ENCODE assay signal across 21 mouse cellular contexts in genomic region chr14:120102010-120102748, GRCm38 (mm10). TPM values are rescaled to one million over a fixed set of nuclear protein-coding genes. Genes with fewer than 3 reads are reported as not detected.
A peak's percentile ranks its signal among the peaks of the same experiment; 100 is the strongest.
DNase-seq lines count a peak whose midpoint lies in the region.
"Had no signal": no experiment of that assay in that cellular context is flagged by ENCODE, and none has a peak within 500 bp of the region (broad histone marks: within the 10 kb centered on the region; RNA-seq: fewer than 3 reads in every experiment).

No protein-coding gene starts in this region.

- peak overlapping the region; percentile 22; the same call in 1 of the 2 replicates for H3K27ac ChIP-seq in heart, embryonic 10.5 days
- H3K27ac ChIP-seq in embryonic facial prominence, embryonic 10.5 days (replicated peaks): peak overlapping the region; percentile 40
- H3K27ac ChIP-seq: limb, embryonic 13.5 days; liver, embryonic 15.5 days; stomach, embryonic 15.5 days had no signal

- intact Hi-C loops in left cerebral cortex, postnatal 4 days (cut with DNase I): no loop called here

- no peaks in the 10 kb centered on the region for H3K36me3 ChIP-seq in heart, embryonic 10.5 days
- H3K36me3 ChIP-seq in embryonic facial prominence, embryonic 10.5 days (replicated peaks): no peaks in the 10 kb centered on the region
- H3K36me3 ChIP-seq: limb, embryonic 13.5 days; liver, embryonic 15.5 days; stomach, embryonic 15.5 days had no signal

- peaks cover 6% of the 10 kb centered on the region; the same call in 1 of the 2 replicates for H3K4me1 ChIP-seq in heart, embryonic 10.5 days
- H3K4me1 ChIP-seq in embryonic facial prominence, embryonic 10.5 days: peaks cover 23% of the 10 kb centered on the region
- H3K4me1 ChIP-seq: liver, embryonic 15.5 days; stomach, embryonic 15.5 days had no signal

- whole genome bisulfite sequencing in heart, embryonic 10.5 days: 58% methylated on average over 7 of the region's 7 CpGs
- 41% methylated on average over 7 of the region's 7 CpGs for WGBS in embryonic facial prominence, embryonic 10.5 days

- H3K27me3 ChIP-seq in heart, embryonic 10.5 days (ENCODE audit: insufficient read depth, poor library complexity, severe bottlenecking): no peaks in the 10 kb centered on the region
- H3K27me3 ChIP-seq in embryonic facial prominence, embryonic 10.5 days (replicated peaks; ENCODE audit: low read depth, poor library complexity, severe bottlenecking): no peaks in the 10 kb centered on the region
- H3K27me3 ChIP-seq: limb, embryonic 13.5 days; liver, embryonic 15.5 days; stomach, embryonic 15.5 days had no signal

- no peak for DNase-seq in heart, embryonic 10.5 days (ENCODE audit: low spot score)
- no peak for DNase-seq in heart, postnatal 4 days
- peak; percentile 9 for DNase-seq in retina, embryonic 14.5 days (ENCODE audit: low spot score)
- DNase-seq in retina, postnatal 1 day: no peak
- DNase-seq in embryonic facial prominence, embryonic 10.5 days (ENCODE audit: low spot score): peak; percentile 23
- DNase-seq in thymus, postnatal 36 days: no peak
- no peak for DNase-seq in left cerebral cortex, postnatal 4 days
- DNase-seq: cerebellum, adult 11-12 months; kidney, postnatal 14 days; layer of hippocampus, postnatal 36 days; lung, postnatal 10 days had no signal

- peaks cover 3% of the 10 kb centered on the region; the same call in 1 of the 2 replicates for H3K9me3 ChIP-seq in heart, embryonic 10.5 days
- H3K9me3 ChIP-seq in embryonic facial prominence, embryonic 10.5 days: peaks cover 8% of the 10 kb centered on the region; the same call in 1 of the 2 replicates
- H3K9me3 ChIP-seq: stomach, embryonic 15.5 days had no signal

- H3K4me3 ChIP-seq in heart, embryonic 10.5 days: no peak overlapping the region
- H3K4me3 ChIP-seq in embryonic facial prominence, embryonic 10.5 days: no peak overlapping the region
- H3K4me3 ChIP-seq: limb, embryonic 13.5 days; liver, embryonic 15.5 days; stomach, embryonic 15.5 days had no signal

RNA-seq across cellular contexts. Expression of gene Oxgr1, which starts 59.9 kb away (rescaled TPM):
- polyA plus RNA-seq in heart, embryonic 10.5 days (2016; fragmentation: Nextera tagmentation; extraction: Ambion mirVana): not detected in 2 replicates
- not detected for total RNA-seq in heart, postnatal 4 days (2021)
- polyA plus RNA-seq in embryonic facial prominence, embryonic 10.5 days (2016; fragmentation: Nextera tagmentation; extraction: Ambion mirVana): not detected in 2 replicates
- under 1 TPM in 1 of 2 experiments, not detected in 1; 0.14 TPM for total RNA-seq in left cerebral cortex, postnatal 4 days (2021)
- total RNA-seq: hematopoietic stem cell, adult 5-6 weeks; megakaryocyte-erythroid progenitor cell, adult 5-6 weeks; MEL had no signal
- polyA plus RNA-seq: CD4-positive, CD25-positive, alpha-beta regulatory T cell, adult 4 months; forebrain, embryonic 14.5 days; liver, embryonic 15.5 days; neural tube, embryonic 14.5 days; stomach, embryonic 15.5 days; thymus, postnatal 0 days had no signal

Comparison
In these comparisons a context has a peak if more than half of its experiments do, and no peak if none do; other contexts are left out.
1. DNase-seq: peak in retina, embryonic 14.5 days (single experiment) and embryonic facial prominence, embryonic 10.5 days (single experiment); none in heart, embryonic 10.5 days (single experiment), heart, postnatal 4 days (single experiment), retina, postnatal 1 day (single experiment), thymus, postnatal 36 days (0 of 2) and left cerebral cortex, postnatal 4 days (single experiment).